Mouse (Mus musculus) liver, embryonic 18 days (tissue): ENCODE results near the gene Gorasp2. TPM values are rescaled to one million over a fixed set of nuclear protein-coding genes. Genes with fewer than 3 reads are reported as not detected.

Experiments
- polyA plus RNA-seq: library from polyadenylated mRNA; depleted of rRNA; stranded (reverse); fragments of >200 nt; gene quantifications from 2 replicates; pipeline ENCODE4 v1.2.3, GENCODE M21; 2012; rRNA removed

Gorasp2 gene
- 32.7 and 34.6 TPM in 2 replicates for polyA plus RNA-seq

GRCm38 (mm10) chr2:70660887-70661714 is at the start of gene Gorasp2:
Gorasp2 (plus strand) TSS chr2:70661576.

GRCm38 (mm10) chr2:70661715-70662495 is 529 bp downstream of the Gorasp2 start, which contains the start of gene Gm26558:
Gm26558 (minus strand) TSS chr2:70662108.

Other genes starting within 250 kb of the Gorasp2 start
- 0.01 TPM in 1 of 2 replicates, not detected in the other for gene Sp5, start 186.7 kb upstream of the Gorasp2 start, polyA plus RNA-seq
- 0.02 and 0.04 TPM in 2 replicates for gene Erich2, start 152.8 kb upstream of the Gorasp2 start, polyA plus RNA-seq
- 0.02 and 0.08 TPM in 2 replicates for gene Gad1, start 108.5 kb upstream of the Gorasp2 start, polyA plus RNA-seq
- gene Gm26558, start 532 bp downstream of the Gorasp2 start, polyA plus RNA-seq = 0.10 and 0.11 TPM in 2 replicates
- 14.4 and 16.9 TPM in 2 replicates for gene Tlk1, start 164.2 kb downstream of the Gorasp2 start, polyA plus RNA-seq